In the genomic region with DNA sequence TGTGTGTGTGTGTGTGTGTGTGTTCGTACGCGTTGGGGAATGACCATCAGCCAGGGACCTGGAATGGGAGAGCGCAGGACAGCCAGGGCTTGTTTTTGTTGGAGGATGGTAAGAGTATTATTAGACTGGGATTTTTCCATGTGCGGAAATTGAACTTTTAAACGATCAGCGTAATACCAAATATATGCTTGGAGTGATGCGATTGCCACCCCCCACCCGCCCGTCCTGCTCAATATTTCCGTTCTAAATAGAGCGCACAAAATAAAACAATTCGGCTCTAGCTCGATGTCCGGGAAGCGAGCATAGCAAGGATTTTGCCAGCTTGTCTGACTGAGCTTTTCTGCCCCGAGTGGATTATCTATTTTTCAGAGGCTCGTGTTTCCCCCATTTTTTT, we compare ENCODE assay signal across 12 mouse cellular contexts. TPM values are rescaled to one million over a fixed set of nuclear protein-coding genes. Genes with fewer than 3 reads are reported as not detected.
DNase-seq lines count a peak whose midpoint lies in the region; ATAC-seq lines count a peak whose summit lies in the region.
"Had no signal": no experiment of that assay in that cellular context is flagged by ENCODE, and none has a peak within 500 bp of the region (broad histone marks: within the 10 kb centered on the region; RNA-seq: fewer than 3 reads in every experiment).

No protein-coding gene starts in this region.

- peak; percentile 37 for DNase-seq in Muller cell, postnatal 12 days (ENCODE audit: inconsistent ontology term)
- DNase-seq in thymus, postnatal 14 days = no peak
- DNase-seq in urinary bladder, postnatal 36 days (ENCODE audit: low spot score in 2 of 2) = no peak
- no peak for DNase-seq in thymus, postnatal 25 days
- DNase-seq in kidney, adult 8-10 months = no peak
- DNase-seq: adrenal gland, postnatal 36 days; gastrocnemius, adult 2 months; kidney, postnatal 14 days had no signal

- H3K36me3 ChIP-seq in embryonic facial prominence, embryonic 13.5 days = no peaks in the 10 kb centered on the region
- H3K36me3 ChIP-seq in hindbrain, embryonic 13.5 days = no peaks in the 10 kb centered on the region; the same call in 1 of the 2 replicates
- H3K36me3 ChIP-seq in midbrain, embryonic 13.5 days = peaks cover 6% of the 10 kb centered on the region; the same call in 1 of the 2 replicates

- peaks cover 94% of the 10 kb centered on the region for H3K27me3 ChIP-seq in embryonic facial prominence, embryonic 13.5 days
- peaks cover 66% of the 10 kb centered on the region for H3K27me3 ChIP-seq in hindbrain, embryonic 13.5 days
- peaks cover 55% of the 10 kb centered on the region for H3K27me3 ChIP-seq in midbrain, embryonic 13.5 days

- ATAC-seq in embryonic facial prominence, embryonic 13.5 days (ENCODE audit: insufficient number of reproducible peaks, insufficient read depth, low FRiP score, low TSS enrichment, low read depth) = no peak
- ATAC-seq in hindbrain, embryonic 13.5 days (ENCODE audit: low FRiP score) = no peak
- no peak for ATAC-seq in midbrain, embryonic 13.5 days

- H3K9me3 ChIP-seq in embryonic facial prominence, embryonic 13.5 days = no peaks in the 10 kb centered on the region
- H3K9me3 ChIP-seq in hindbrain, embryonic 13.5 days = no peaks in the 10 kb centered on the region
- no peaks in the 10 kb centered on the region for H3K9me3 ChIP-seq in midbrain, embryonic 13.5 days

- peaks cover 33% of the 10 kb centered on the region for H3K4me1 ChIP-seq in embryonic facial prominence, embryonic 13.5 days
- H3K4me1 ChIP-seq in hindbrain, embryonic 13.5 days (replicated peaks) = peaks cover 32% of the 10 kb centered on the region
- H3K4me1 ChIP-seq in midbrain, embryonic 13.5 days (replicated peaks) = peaks cover 39% of the 10 kb centered on the region

- WGBS in embryonic facial prominence, embryonic 13.5 days = under 1% methylated on average over 18 of the region's 18 CpGs
- WGBS in hindbrain, embryonic 13.5 days = under 1% methylated on average over 18 of the region's 18 CpGs
- under 1% methylated on average over 18 of the region's 18 CpGs for WGBS in midbrain, embryonic 13.5 days

- no peak overlapping the region for H3K4me2 ChIP-seq in embryonic facial prominence, embryonic 13.5 days
- H3K4me2 ChIP-seq in hindbrain, embryonic 13.5 days = peak overlapping the region; percentile 56
- H3K4me2 ChIP-seq in midbrain, embryonic 13.5 days (replicated peaks) = peak overlapping the region; percentile 61

- H3K27ac ChIP-seq in embryonic facial prominence, embryonic 13.5 days = no peak overlapping the region
- peak overlapping the region; percentile 96 for H3K27ac ChIP-seq in hindbrain, embryonic 13.5 days
- H3K27ac ChIP-seq in midbrain, embryonic 13.5 days = peak overlapping the region; percentile 98
- H3K27ac ChIP-seq: gastrocnemius, adult 2 months had no signal

- H3K9ac ChIP-seq in embryonic facial prominence, embryonic 13.5 days = no peak overlapping the region
- peak overlapping the region; percentile 87 for H3K9ac ChIP-seq in hindbrain, embryonic 13.5 days
- peak overlapping the region; percentile 94 for H3K9ac ChIP-seq in midbrain, embryonic 13.5 days (replicated peaks)

- peak overlapping the region; percentile 46; the same call in 1 of the 2 replicates for H3K4me3 ChIP-seq in embryonic facial prominence, embryonic 13.5 days
- peak overlapping the region; percentile 58 for H3K4me3 ChIP-seq in hindbrain, embryonic 13.5 days
- peak overlapping the region; percentile 69 for H3K4me3 ChIP-seq in midbrain, embryonic 13.5 days (replicated peaks)

RNA-seq across cellular contexts. Expression of a gene that starts 1.6 kb away (rescaled TPM):
- polyA plus RNA-seq in embryonic facial prominence, embryonic 13.5 days (2015; fragmentation: Nextera tagmentation; extraction: Ambion mirVana) = 0.35 and 0.48 TPM in 2 replicates
- polyA plus RNA-seq in hindbrain, embryonic 13.5 days (2015; fragmentation: Nextera tagmentation; extraction: Ambion mirVana) = 9.3 and 13.7 TPM in 2 replicates
- 10.3 and 10.7 TPM in 2 replicates for polyA plus RNA-seq in midbrain, embryonic 13.5 days (2015; fragmentation: Nextera tagmentation; extraction: Ambion mirVana)
- polyA plus RNA-seq: liver, adult 2 months had no signal

RNA-seq across cellular contexts. Expression of a gene that starts 11.3 kb away (rescaled TPM):
- 0.20 and 0.22 TPM in 2 replicates for polyA plus RNA-seq in embryonic facial prominence, embryonic 13.5 days (2015; fragmentation: Nextera tagmentation; extraction: Ambion mirVana)
- 10.9 and 13.9 TPM in 2 replicates for polyA plus RNA-seq in hindbrain, embryonic 13.5 days (2015; fragmentation: Nextera tagmentation; extraction: Ambion mirVana)
- 15.5 and 16.7 TPM in 2 replicates for polyA plus RNA-seq in midbrain, embryonic 13.5 days (2015; fragmentation: Nextera tagmentation; extraction: Ambion mirVana)
- polyA plus RNA-seq: liver, adult 2 months had no signal

RNA-seq across cellular contexts. Expression of a gene that starts 13.6 kb away (rescaled TPM):
- polyA plus RNA-seq in embryonic facial prominence, embryonic 13.5 days (2015; fragmentation: Nextera tagmentation; extraction: Ambion mirVana) = not detected in 2 replicates
- 0.41 and 0.74 TPM in 2 replicates for polyA plus RNA-seq in hindbrain, embryonic 13.5 days (2015; fragmentation: Nextera tagmentation; extraction: Ambion mirVana)
- polyA plus RNA-seq in midbrain, embryonic 13.5 days (2015; fragmentation: Nextera tagmentation; extraction: Ambion mirVana) = 0.43 and 0.73 TPM in 2 replicates
- polyA plus RNA-seq: liver, adult 2 months had no signal

RNA-seq across cellular contexts. Expression of a gene that starts 25.9 kb away (rescaled TPM):
- 0.22 and 0.59 TPM in 2 replicates for polyA plus RNA-seq in embryonic facial prominence, embryonic 13.5 days (2015; fragmentation: Nextera tagmentation; extraction: Ambion mirVana)
- 1.8 and 3.0 TPM in 2 replicates for polyA plus RNA-seq in hindbrain, embryonic 13.5 days (2015; fragmentation: Nextera tagmentation; extraction: Ambion mirVana)
- polyA plus RNA-seq in midbrain, embryonic 13.5 days (2015; fragmentation: Nextera tagmentation; extraction: Ambion mirVana) = 1.1 and 2.3 TPM in 2 replicates
- polyA plus RNA-seq: liver, adult 2 months had no signal

RNA-seq across cellular contexts. Expression of a gene that starts 57.3 kb away (rescaled TPM):
- 29.9 and 32.8 TPM in 2 replicates for polyA plus RNA-seq in embryonic facial prominence, embryonic 13.5 days (2015; fragmentation: Nextera tagmentation; extraction: Ambion mirVana)
- polyA plus RNA-seq in hindbrain, embryonic 13.5 days (2015; fragmentation: Nextera tagmentation; extraction: Ambion mirVana) = 26.7 and 29.7 TPM in 2 replicates
- polyA plus RNA-seq in midbrain, embryonic 13.5 days (2015; fragmentation: Nextera tagmentation; extraction: Ambion mirVana) = 24.2 and 27.4 TPM in 2 replicates
